ENCODE assay signal across 12 mouse cellular contexts in the genomic region with DNA sequence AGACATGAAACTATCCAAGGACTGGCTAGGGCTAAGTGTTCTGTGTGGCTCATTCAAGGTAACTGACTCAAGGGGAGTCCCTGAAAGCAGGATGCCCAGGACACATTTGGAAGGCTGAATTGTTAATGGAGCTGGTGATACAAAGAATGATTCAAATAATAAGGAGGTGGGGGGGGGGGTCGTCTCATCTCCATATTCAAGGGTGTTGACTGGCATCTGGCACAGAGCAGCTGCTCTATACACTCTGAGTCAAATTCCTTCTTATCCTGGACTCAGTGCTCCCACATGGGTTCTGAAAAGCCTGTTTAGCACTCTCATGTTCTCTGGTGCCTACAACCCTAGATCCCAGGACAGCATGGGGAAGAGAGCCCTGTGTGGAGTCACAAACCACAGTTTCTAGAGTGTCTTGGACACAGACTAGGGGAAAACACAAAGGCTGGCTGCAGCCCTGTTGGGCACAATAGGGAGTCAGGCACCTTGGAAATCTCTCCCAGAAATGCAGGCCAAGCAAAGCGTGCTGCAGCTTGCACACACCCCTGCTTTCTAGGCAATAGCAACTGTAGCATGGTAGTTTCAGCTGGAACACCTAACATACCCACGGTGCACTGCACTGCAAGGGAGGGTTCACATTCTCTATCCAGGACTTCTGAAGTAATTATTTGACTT. TPM values are rescaled to one million over a fixed set of nuclear protein-coding genes. Genes with fewer than 3 reads are reported as not detected.
DNase-seq lines count a peak whose midpoint lies in the region; ATAC-seq and TF ChIP-seq lines count a peak whose summit lies in the region.
"Had no signal": no experiment of that assay in that cellular context is flagged by ENCODE, and none has a peak within 500 bp of the region (broad histone marks: within the 10 kb centered on the region; RNA-seq: fewer than 3 reads in every experiment).

No protein-coding gene starts in this region.

- no peaks in the 10 kb centered on the region for H3K36me3 ChIP-seq in kidney, postnatal 0 days (ENCODE audit: insufficient read depth, low read length)
- H3K36me3 ChIP-seq in heart, embryonic 16.5 days (ENCODE audit: control insufficient read depth, insufficient read depth), result no peaks in the 10 kb centered on the region
- H3K36me3 ChIP-seq in midbrain, embryonic 13.5 days, result no peaks in the 10 kb centered on the region
- H3K36me3 ChIP-seq in thymus, adult 2 months (ENCODE audit: control insufficient read depth, insufficient read depth, low read length), result no peaks in the 10 kb centered on the region
- H3K36me3 ChIP-seq: hindbrain, embryonic 15.5 days had no signal

- no peak for ATAC-seq in kidney, postnatal 0 days (replicated peaks; ENCODE audit: low FRiP score, low read depth)
- no peak for ATAC-seq in heart, embryonic 16.5 days (replicated peaks; ENCODE audit: extremely low read depth, insufficient read depth, low FRiP score)
- peak; percentile 15 for ATAC-seq in midbrain, embryonic 13.5 days
- ATAC-seq: Patski had no signal

- H3K9me3 ChIP-seq in kidney, postnatal 0 days (replicated peaks; ENCODE audit: low read length), result no peaks in the 10 kb centered on the region
- H3K9me3 ChIP-seq in heart, embryonic 16.5 days (replicated peaks; ENCODE audit: control insufficient read depth, low read length), result no peaks in the 10 kb centered on the region
- no peaks in the 10 kb centered on the region for H3K9me3 ChIP-seq in midbrain, embryonic 13.5 days
- H3K9me3 ChIP-seq: hindbrain, embryonic 15.5 days had no signal

- TF ChIP-seq CTCF in kidney, postnatal 0 days (IDR thresholded peaks at IDR 0.05; ENCODE audit: low read depth), result no peak
- TF ChIP-seq CTCF in thymus, adult 2 months (IDR thresholded peaks at IDR 0.05; ENCODE audit: borderline replicate concordance, control insufficient read depth, extremely low read depth, insufficient read depth, low read length, poor library complexity), result no peak

- peak overlapping the region; percentile 28; the same call in 1 of the 2 replicates for H3K27ac ChIP-seq in kidney, postnatal 0 days
- H3K27ac ChIP-seq in heart, embryonic 16.5 days (ENCODE audit: low read length), result peak overlapping the region; percentile 98
- peak overlapping the region; percentile 48 for H3K27ac ChIP-seq in midbrain, embryonic 13.5 days
- H3K27ac ChIP-seq in thymus, adult 2 months (ENCODE audit: control insufficient read depth, insufficient read depth, low read length), result no peak overlapping the region
- H3K27ac ChIP-seq: hindbrain, embryonic 15.5 days had no signal

- no peak overlapping the region for H3K4me2 ChIP-seq in kidney, postnatal 0 days (ENCODE audit: low read length)
- H3K4me2 ChIP-seq in heart, embryonic 16.5 days (ENCODE audit: low read depth, low read length), result no peak overlapping the region
- H3K4me2 ChIP-seq in midbrain, embryonic 13.5 days (replicated peaks), result no peak overlapping the region
- H3K4me2 ChIP-seq: hindbrain, embryonic 15.5 days had no signal

- no peak overlapping the region for H3K9ac ChIP-seq in kidney, postnatal 0 days (ENCODE audit: low read depth, low read length)
- H3K9ac ChIP-seq in heart, embryonic 16.5 days (ENCODE audit: low read length), result peak overlapping the region; percentile 37
- no peak overlapping the region for H3K9ac ChIP-seq in midbrain, embryonic 13.5 days (replicated peaks)
- H3K9ac ChIP-seq: hindbrain, embryonic 15.5 days had no signal

- 68% methylated on average over 3 of the region's 3 CpGs for WGBS in kidney, postnatal 0 days
- WGBS in heart, embryonic 16.5 days, result 50% methylated on average over 3 of the region's 3 CpGs
- WGBS in midbrain, embryonic 13.5 days, result 33% methylated on average over 3 of the region's 3 CpGs
- 97% methylated on average over 3 of the region's 3 CpGs for WGBS in thymus, adult 2 months

- no peak for TF ChIP-seq POLR2A in thymus, adult 2 months (IDR thresholded peaks at IDR 0.05; ENCODE audit: control insufficient read depth, extremely low read depth, insufficient read depth, low read length, poor library complexity)

- H3K27me3 ChIP-seq in kidney, postnatal 0 days (ENCODE audit: insufficient read depth, low read length), result no peaks in the 10 kb centered on the region
- no peaks in the 10 kb centered on the region for H3K27me3 ChIP-seq in heart, embryonic 16.5 days (ENCODE audit: control insufficient read depth, insufficient read depth, low read length)
- H3K27me3 ChIP-seq in midbrain, embryonic 13.5 days, result no peaks in the 10 kb centered on the region
- H3K27me3 ChIP-seq in thymus, adult 2 months (ENCODE audit: control insufficient read depth, insufficient read depth, low read length), result no peaks in the 10 kb centered on the region
- H3K27me3 ChIP-seq: hindbrain, embryonic 15.5 days; Patski had no signal

- H3K4me1 ChIP-seq in kidney, postnatal 0 days (replicated peaks; ENCODE audit: insufficient read depth, low read length), result peaks cover 37% of the 10 kb centered on the region
- peaks cover 76% of the 10 kb centered on the region for H3K4me1 ChIP-seq in heart, embryonic 16.5 days (ENCODE audit: control insufficient read depth, insufficient read depth, low read length)
- H3K4me1 ChIP-seq in midbrain, embryonic 13.5 days (replicated peaks), result peaks cover 72% of the 10 kb centered on the region
- peaks cover 8% of the 10 kb centered on the region; the same call in 1 of the 2 replicates for H3K4me1 ChIP-seq in thymus, adult 2 months (replicated peaks; ENCODE audit: control insufficient read depth, insufficient read depth, low read length)

- no peak overlapping the region for H3K4me3 ChIP-seq in kidney, postnatal 0 days (replicated peaks; ENCODE audit: low read depth, low read length)
- no peak overlapping the region for H3K4me3 ChIP-seq in heart, embryonic 16.5 days (ENCODE audit: low read length)
- no peak overlapping the region for H3K4me3 ChIP-seq in midbrain, embryonic 13.5 days (replicated peaks)
- no peak overlapping the region for H3K4me3 ChIP-seq in thymus, adult 2 months (ENCODE audit: control insufficient read depth, insufficient read depth, low read length)
- H3K4me3 ChIP-seq: hindbrain, embryonic 15.5 days; megakaryocyte, embryonic 14.5 days had no signal

- peak; percentile 12 for DNase-seq in embryo, embryonic 9.5 days (ENCODE audit: extremely low spot score)
- no peak for DNase-seq in embryo, embryonic 11 days
- no peak for DNase-seq in kidney, postnatal 0 days (ENCODE audit: low spot score)
- DNase-seq in kidney, adult 8-10 months, result no peak
- DNase-seq in thymus, adult 2 months, result no peak
- no peak for DNase-seq in right cerebral cortex, postnatal 10 days (ENCODE audit: low spot score in 2 of 2)
- DNase-seq: layer of hippocampus, postnatal 36 days had no signal

RNA-seq across cellular contexts. Expression of a gene that starts 16.3 kb away (rescaled TPM):
- 27.8 and 31.8 TPM in 2 replicates for polyA plus RNA-seq in kidney, postnatal 0 days (2015; fragmentation: Nextera tagmentation; extraction: Ambion mirVana)
- 46.3 and 56.0 TPM in 2 replicates for polyA plus RNA-seq in heart, embryonic 16.5 days (2015; fragmentation: Nextera tagmentation; extraction: Ambion mirVana)
- polyA plus RNA-seq in midbrain, embryonic 13.5 days (2015; fragmentation: Nextera tagmentation; extraction: Ambion mirVana), result 23.6 and 26.2 TPM in 2 replicates
- polyA plus RNA-seq in thymus, adult 2 months (2012; rRNA removed), result 18.9 and 29.3 TPM in 2 replicates
